Mouse (Mus musculus): ENCODE data around the gene Ehmt1. TPM values are rescaled to one million over a fixed set of nuclear protein-coding genes. Genes with fewer than 3 reads are reported as not detected.
"Not testable (repeated sequence)": the region's sequence is repeated elsewhere in the genome, so short reads cannot be mapped to it uniquely, and the experiment has no call there.

The Ehmt1 gene
- 119 and 122 TPM in 2 replicates for polyA plus RNA-seq (2015; fragmentation: Nextera tagmentation; extraction: Ambion mirVana)

DNA sequence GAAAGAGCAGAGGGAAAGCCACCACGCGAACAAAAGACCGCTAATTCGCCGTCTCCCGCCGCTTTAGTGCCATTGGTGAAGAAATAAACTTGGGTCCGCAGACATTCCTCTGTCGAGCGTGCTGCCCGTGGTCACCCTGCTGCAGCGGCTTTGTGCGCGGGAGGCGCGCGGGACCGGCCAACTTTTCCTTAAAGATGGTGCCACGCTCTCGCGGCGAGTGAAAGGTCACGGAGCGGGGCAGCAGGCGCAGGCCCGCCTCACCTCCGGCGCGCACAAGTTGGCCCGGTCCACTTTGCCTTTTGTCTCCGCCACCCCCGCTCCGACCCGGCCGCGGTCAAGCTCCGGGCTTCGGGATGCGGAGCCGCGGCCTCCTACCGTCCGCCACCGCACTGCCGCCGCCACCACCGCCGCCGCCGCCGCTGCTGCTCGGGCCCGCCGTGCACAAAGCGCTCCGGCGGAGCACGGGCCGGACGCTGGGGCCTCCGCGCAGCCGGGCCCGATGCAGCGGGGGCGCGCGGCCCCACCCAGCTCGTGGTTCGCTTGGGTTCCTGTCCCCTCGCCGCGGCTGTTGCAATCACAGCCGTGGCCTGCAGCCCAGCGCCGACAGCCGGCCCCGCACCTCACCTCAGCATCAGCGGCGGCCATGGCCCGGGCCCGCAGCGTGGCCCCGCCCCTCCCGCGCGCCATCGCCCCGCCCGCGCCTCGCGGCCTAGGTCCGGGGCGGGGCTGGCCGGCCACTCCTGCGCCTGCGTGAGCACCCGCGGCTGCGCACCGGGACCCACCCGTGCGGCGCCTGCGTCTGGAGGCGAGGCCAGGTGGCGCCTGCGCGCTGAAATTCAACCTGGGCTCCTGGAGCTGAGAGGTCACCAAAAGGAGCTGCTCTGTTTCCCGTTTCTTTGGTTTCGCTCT is at the start of gene Ehmt1:
Gene Ehmt1 (minus strand): TSS at position 685 of the 909 bp plus-strand sequence.
- Histone ChIP-seq H3K9ac (peak within 1 kb of the TSS; percentile 98), H3K9me3 (no peaks in the 10 kb centered on the region), H3K27ac (peak within 1 kb of the TSS; percentile 95), H3K36me3 (no peaks in the 10 kb centered on the region), H3K4me3 (peak within 1 kb of the TSS; percentile 77), H3K4me1 (peaks cover 12% of the 10 kb centered on the region), H3K4me2 (replicated peaks) (peak within 1 kb of the TSS; percentile 75), H3K27me3 (no peaks in the 10 kb centered on the region)
- ATAC-seq (ENCODE audit: low FRiP score, low read depth) = peak; percentile 98
- under 1% methylated on average over 98 of the region's 112 CpGs for WGBS

DNA sequence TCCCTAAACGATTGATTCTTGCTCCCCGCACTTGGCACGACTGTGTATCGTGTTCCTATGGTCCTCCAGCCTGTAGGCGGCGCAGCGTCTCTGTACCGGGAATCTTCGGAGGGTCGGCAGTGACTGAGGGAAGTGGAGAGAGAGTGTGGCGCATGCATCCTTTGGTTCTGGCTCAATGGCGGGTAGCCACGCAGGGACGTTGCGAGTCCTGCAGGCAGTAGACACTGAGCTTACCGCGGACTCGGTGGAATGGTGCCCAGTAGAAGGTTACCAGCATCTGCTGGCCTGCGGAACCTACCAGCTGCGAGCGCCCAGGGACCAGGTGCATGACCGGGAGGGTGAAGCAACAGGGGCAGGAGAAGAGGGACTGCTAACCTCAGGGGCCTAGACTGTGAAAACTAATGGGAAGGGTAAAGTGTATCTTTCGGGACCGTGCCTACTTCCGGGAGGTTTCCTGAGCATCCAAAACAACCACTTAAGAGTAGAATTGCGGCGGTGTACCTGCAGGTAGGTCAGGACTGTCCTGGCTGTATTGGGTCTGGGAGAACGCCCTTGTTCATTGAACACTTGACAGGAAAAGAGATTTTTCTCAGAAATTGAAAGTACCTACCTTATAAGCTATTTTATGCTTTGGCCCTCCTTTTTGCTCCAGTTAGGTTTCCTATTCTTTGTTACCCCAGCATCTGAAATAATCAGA is 43.0 kb upstream of the Ehmt1 start, which contains the start of gene Dph7:
Gene Dph7 (plus strand): TSS at position 97 of the 697 bp plus-strand sequence.
- Histone ChIP-seq H3K27ac (no peak within 1 kb of the TSS), H3K27me3 (no peaks in the 10 kb centered on the region), H3K9me3 (no peaks in the 10 kb centered on the region), H3K9ac (peak within 1 kb of the TSS; percentile 90), H3K4me1 (peaks cover 12% of the 10 kb centered on the region), H3K36me3 (peaks cover 71% of the 10 kb centered on the region), H3K4me2 (replicated peaks) (peak within 1 kb of the TSS; percentile 71), H3K4me3 (peak within 1 kb of the TSS; percentile 87)
- peak; percentile 89 for ATAC-seq (ENCODE audit: low FRiP score, low read depth)
- 1% methylated on average over 28 of the region's 28 CpGs for WGBS

DNA sequence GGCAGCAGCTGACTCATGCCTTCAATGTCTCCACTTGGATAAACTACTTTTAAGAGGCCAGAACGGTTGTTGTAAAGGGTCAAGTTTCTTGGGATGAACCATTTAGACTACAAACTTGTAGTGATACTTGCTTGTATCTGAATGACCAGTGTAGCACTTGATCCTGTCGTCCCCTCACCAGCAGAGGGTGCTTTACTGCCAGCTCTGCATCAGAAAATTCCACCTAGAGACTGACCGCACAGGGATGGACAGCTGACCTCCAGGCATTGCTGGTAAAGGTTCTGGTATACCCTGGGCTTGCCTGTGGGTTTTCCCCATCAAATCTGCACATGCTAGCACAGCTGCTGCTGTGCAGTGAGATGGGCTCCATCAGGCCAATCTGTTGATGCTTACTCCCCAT is 41.5 kb upstream of the Ehmt1 start:
- WGBS = 35% methylated on average over 3 of the region's 3 CpGs
- H3K4me1 ChIP-seq = peaks cover 12% of the 10 kb centered on the region
- no peak for ATAC-seq (ENCODE audit: low FRiP score, low read depth)
- peaks cover 73% of the 10 kb centered on the region for H3K36me3 ChIP-seq
- H3K9ac ChIP-seq = no peak overlapping the region
- H3K4me3 ChIP-seq = no peak overlapping the region
- no peak overlapping the region for H3K4me2 ChIP-seq (replicated peaks)
- H3K27me3 ChIP-seq = no peaks in the 10 kb centered on the region
- H3K27ac ChIP-seq = no peak overlapping the region
- no peaks in the 10 kb centered on the region for H3K9me3 ChIP-seq

DNA sequence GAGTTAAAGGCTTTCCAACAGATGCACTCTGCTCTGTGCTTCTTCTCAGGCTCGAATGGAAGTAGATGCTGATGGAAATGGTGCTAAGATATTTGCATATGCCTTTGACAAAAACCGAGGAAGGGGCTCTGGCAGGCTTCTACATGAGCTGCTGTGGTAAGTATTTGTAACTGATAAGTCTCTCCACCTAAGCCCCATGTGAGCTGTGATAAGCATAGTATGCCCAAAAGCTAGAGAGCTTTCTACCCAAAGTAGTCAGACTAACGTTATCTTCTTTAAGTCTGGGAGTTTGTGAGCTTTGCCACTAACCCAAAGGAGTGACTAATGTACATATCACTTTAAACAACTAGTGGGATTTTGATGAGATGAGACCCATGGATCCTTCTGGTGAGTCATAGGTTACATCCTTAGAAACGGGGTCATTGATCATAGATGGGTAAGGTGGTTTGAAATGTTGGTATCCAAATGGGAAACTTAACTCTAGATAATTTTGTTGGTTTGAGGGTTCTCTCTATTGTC is 33.2 kb upstream of the Ehmt1 start:
- Histone ChIP-seq H3K4me2 (replicated peaks) (no peak overlapping the region), H3K9me3 (no peaks in the 10 kb centered on the region), H3K36me3 (peaks cover 58% of the 10 kb centered on the region), H3K4me3 (no peak overlapping the region), H3K4me1 (peaks cover 15% of the 10 kb centered on the region), H3K9ac (no peak overlapping the region), H3K27me3 (no peaks in the 10 kb centered on the region), H3K27ac (no peak overlapping the region)
- 84% methylated on average over 4 of the region's 4 CpGs for WGBS
- no peak for ATAC-seq (ENCODE audit: low FRiP score, low read depth)

DNA sequence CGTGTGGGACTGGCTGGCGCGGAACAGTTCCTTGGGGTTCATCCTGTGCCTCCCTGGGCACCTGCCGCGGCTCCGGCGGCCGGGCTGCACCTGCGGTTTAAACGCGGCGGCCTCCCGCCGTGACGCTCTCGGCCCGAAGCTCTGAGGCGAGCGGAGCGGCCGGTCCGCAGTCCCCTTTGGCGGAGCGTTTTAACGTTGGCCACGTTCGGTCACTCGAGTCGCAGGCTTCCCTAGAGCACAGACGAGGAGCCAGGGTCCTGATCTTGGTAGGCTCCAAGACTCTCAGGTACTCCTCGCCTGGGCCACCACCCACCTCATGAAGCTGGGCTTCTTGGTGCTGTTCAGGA is 30.7 kb upstream of the Ehmt1 start:
- Histone ChIP-seq H3K4me3 (peak overlapping the region; percentile 91), H3K36me3 (peaks cover 36% of the 10 kb centered on the region), H3K9ac (peak overlapping the region; percentile 95), H3K9me3 (no peaks in the 10 kb centered on the region), H3K27ac (peak overlapping the region; percentile 23; the same call in 1 of the 2 replicates), H3K4me1 (peaks cover 15% of the 10 kb centered on the region), H3K27me3 (no peaks in the 10 kb centered on the region), H3K4me2 (replicated peaks) (peak overlapping the region; percentile 93)
- WGBS = under 1% methylated on average over 31 of the region's 31 CpGs
- ATAC-seq (ENCODE audit: low FRiP score, low read depth) = no peak

DNA sequence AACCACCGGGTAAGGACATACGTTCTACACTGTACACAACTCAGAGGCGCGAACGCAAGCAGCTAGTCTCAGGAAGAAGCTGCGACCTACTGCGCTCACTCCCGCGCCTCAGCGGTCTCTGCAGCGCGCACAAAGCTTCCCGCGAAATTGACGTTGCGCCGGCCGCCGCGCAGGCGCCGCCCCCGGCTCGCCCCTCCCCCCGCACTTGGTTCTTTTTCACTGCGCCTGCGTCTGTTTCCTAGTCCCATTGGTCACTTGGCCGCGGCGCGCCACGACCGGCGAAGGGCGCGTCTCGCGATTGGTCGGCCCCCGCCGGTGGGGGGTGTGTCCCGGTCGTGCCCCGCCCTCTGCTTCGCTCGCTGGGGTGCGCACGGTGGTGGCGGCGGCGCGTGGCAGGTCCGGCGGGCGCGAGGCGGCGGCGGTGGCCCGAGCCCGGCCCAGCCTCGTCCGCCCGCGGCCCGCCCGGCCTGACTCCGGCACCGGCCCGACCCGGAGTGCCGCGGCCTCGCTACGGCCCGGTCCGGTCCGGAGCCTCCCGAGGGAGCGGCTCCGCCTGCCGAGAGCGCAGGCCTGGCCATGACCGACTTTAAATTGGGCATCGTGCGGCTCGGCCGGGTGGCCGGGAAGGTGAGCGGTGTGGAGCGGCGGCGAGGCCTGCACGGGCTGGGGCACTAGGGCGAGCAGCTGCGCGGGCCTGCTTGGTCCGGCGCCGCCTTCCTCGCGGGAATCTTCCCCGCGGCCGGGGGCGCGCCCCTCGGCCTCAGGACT is 30.2 kb upstream of the Ehmt1 start, which contains the start of gene Zmynd19:
Gene Zmynd19 (plus strand): TSS at position 372 of the 768 bp plus-strand sequence.
- Histone ChIP-seq H3K27ac (peak within 1 kb of the TSS; percentile 52; the same call in 1 of the 2 replicates), H3K9me3 (no peaks in the 10 kb centered on the region), H3K36me3 (peaks cover 31% of the 10 kb centered on the region), H3K9ac (peak within 1 kb of the TSS; percentile 95), H3K4me3 (peak within 1 kb of the TSS; percentile 91), H3K4me2 (replicated peaks) (peak within 1 kb of the TSS; percentile 93), H3K4me1 (peaks cover 15% of the 10 kb centered on the region), H3K27me3 (no peaks in the 10 kb centered on the region)
- ATAC-seq (ENCODE audit: low FRiP score, low read depth) = peak; percentile 98
- under 1% methylated on average over 107 of the region's 108 CpGs for WGBS

DNA sequence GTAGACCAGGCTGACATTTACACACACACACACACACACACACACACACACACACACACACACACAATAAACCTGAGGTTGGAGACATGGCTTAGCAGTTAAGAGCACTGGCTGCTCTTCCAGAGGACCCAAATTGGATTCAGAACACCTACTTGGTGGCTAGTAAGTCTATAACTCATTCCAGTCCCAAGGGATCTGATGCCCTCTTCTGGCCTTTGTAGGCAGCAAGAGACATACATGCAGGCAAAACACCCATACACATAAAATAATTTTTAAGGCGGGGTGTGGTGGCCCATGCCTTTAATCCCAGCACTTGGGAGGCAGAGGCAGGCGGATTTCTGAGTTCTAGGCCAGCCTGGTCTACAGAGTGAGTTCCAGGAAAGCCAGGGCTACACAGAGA is 24.9 kb upstream of the Ehmt1 start:
- not testable (repeated sequence) for H3K27me3 ChIP-seq; H3K9me3 ChIP-seq; H3K9ac ChIP-seq; H3K36me3 ChIP-seq; H3K4me2 ChIP-seq (replicated peaks); ATAC-seq (ENCODE audit: low FRiP score, low read depth); H3K27ac ChIP-seq; H3K4me3 ChIP-seq; H3K4me1 ChIP-seq
- 51% methylated on average over 2 of the region's 2 CpGs for WGBS

DNA sequence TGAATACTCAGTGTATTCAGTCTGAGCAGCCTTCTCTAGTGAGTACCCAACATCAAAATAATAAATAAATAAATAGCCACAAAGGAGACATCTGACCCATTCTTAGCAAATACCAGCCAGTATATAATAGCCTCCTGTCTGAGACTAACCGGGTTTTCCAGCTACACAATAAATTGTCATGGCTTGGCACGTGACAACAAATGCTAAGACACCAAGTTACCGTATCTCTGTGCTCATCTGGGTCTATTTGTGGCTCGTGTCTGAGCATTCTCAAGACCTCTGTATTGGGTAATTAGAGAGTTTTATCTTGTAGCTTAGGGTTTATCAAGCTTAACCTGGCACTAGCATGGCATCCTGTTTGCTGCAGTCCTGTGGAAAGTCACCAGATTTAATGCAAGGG is 22.7 kb upstream of the Ehmt1 start:
- Histone ChIP-seq H3K9ac (no peak overlapping the region), H3K9me3 (no peaks in the 10 kb centered on the region), H3K36me3 (no peaks in the 10 kb centered on the region), H3K4me1 (no peaks in the 10 kb centered on the region), H3K27me3 (no peaks in the 10 kb centered on the region), H3K27ac (no peak overlapping the region), H3K4me3 (no peak overlapping the region), H3K4me2 (replicated peaks) (no peak overlapping the region)
- no peak for ATAC-seq (ENCODE audit: low FRiP score, low read depth)
- 76% methylated on average over 4 of the region's 4 CpGs for WGBS

DNA sequence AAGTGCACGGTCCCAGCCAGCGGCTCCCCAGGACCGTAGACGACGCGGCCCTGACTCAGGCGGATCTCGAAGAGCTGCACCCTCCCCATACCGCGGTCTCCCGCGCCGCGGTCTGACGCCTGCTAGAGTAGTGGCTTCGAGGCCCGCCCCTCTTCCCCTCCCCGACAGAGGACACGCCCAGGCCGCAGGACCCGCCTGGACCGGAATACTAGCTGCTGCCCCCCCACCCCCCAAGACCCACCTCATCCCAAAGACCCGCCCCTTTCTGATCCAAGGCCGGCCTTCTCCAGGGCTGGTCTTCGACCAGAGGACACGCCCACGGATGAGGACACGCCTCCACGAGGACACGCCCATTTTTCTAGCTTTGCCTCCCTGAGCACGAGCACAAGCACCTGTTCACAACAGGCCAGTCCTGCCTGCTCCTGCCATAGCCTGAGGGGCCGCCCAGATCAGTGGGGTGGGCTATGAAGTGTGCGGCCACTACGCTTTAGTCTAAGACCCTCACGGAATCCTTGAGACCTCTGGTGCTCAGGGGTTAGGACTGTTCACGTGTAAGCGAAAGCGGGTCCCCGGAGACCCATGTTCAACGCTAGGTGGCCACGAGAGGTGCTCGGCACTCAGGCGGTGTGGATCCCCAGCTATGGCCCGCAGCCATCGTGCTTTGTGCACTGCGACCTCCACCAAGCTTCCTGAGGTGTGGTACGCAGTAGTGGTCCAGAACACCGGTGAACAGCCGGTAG is 15.8 kb upstream of the Ehmt1 start, which contains the start of gene Arrdc1:
Gene Arrdc1 (minus strand): TSS at position 196 of the 740 bp plus-strand sequence.
- Histone ChIP-seq H3K27ac (no peak within 1 kb of the TSS; the same call in 1 of the 2 replicates), H3K36me3 (no peaks in the 10 kb centered on the region)

DNA sequence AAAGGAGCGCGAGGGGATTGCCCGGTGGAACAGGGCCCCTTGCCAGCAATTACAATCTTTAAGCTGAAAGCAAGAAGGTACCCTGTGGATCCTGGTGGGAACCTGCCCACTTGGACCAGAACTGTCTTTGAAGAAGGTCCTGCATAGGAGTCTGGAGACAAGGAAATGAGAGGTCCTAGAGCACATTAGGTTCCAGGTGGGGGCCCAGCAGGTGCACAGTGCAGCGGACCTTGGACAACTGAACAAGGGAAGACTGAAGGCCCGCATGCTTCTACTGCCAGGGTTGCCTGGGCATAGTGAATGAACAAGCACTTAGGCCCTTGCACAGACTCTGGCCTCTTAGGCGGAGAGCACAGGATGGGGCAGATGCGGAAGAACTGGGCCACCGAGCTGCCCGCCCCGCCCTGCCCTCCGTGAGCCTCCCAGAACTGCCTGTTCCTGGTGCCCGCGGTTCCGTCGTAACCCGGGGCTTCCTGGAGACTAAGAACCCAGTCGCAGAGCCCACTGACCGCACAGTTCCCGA is 15.1 kb upstream of the Ehmt1 start:
- 4% methylated on average over 19 of the region's 19 CpGs for WGBS
- Histone ChIP-seq H3K9ac (peak overlapping the region; percentile 76), H3K27me3 (peaks cover 6% of the 10 kb centered on the region; the same call in 1 of the 2 replicates), H3K4me3 (peak overlapping the region; percentile 64), H3K36me3 (no peaks in the 10 kb centered on the region), H3K27ac (no peak overlapping the region; the same call in 1 of the 2 replicates), H3K4me2 (replicated peaks) (peak overlapping the region; percentile 97), H3K9me3 (no peaks in the 10 kb centered on the region), H3K4me1 (peaks cover 8% of the 10 kb centered on the region)
- ATAC-seq (ENCODE audit: low FRiP score, low read depth) = peak; percentile 57; the same call in 1 of the 2 replicates

More for the DNA sequence above, 15.8 kb upstream of the Ehmt1 start, which contains the start of gene Arrdc1:
- Histone ChIP-seq H3K4me1 (peaks cover 8% of the 10 kb centered on the region), H3K9me3 (no peaks in the 10 kb centered on the region), H3K27me3 (peaks cover 6% of the 10 kb centered on the region; the same call in 1 of the 2 replicates), H3K9ac (peak within 1 kb of the TSS; percentile 76), H3K4me3 (peak within 1 kb of the TSS; percentile 64), H3K4me2 (replicated peaks) (peak within 1 kb of the TSS; percentile 97)
- WGBS = under 1% methylated on average over 43 of the region's 49 CpGs
- peak; percentile 91 for ATAC-seq (ENCODE audit: low FRiP score, low read depth)

All from limb, embryonic 13.5 days (tissue).